Mouse (Mus musculus) kidney, adult 2 months (tissue): ENCODE measurements around the gene Gm15056. TPM values are rescaled to one million over a fixed set of nuclear protein-coding genes. Genes with fewer than 3 reads are reported as not detected.

Experiments used
- DNase-seq: peaks from one replicate; pipeline ENCODE4 v3.0.0; 2021
- H3K27ac ChIP-seq: fragments of 200-500 bp; 2 replicates; pipeline ENCODE4 v1.5.1; 2012; ENCODE audit warnings: low read depth, low read length, control low read depth, inconsistent platforms; ENCODE audit not compliant: insufficient read depth
- H3K27me3 ChIP-seq: fragments of 200-500 bp; replicated peaks from 2 replicates; pipeline ENCODE4 v1.6.1; 2012; ENCODE audit warnings: mild to moderate bottlenecking, moderate library complexity, low read length, inconsistent platforms; ENCODE audit not compliant: control insufficient read depth, insufficient read depth
- H3K36me3 ChIP-seq: fragments of 200-500 bp; 2 replicates; pipeline ENCODE4 v1.6.1; 2012; ENCODE audit warnings: mild to moderate bottlenecking, moderate library complexity, low read length, inconsistent platforms; ENCODE audit not compliant: control insufficient read depth, insufficient read depth
- H3K4me1 ChIP-seq: fragments of 200-500 bp; 2 replicates; pipeline ENCODE4 v1.6.1; 2011; ENCODE audit warnings: low read length; ENCODE audit not compliant: control insufficient read depth, insufficient read depth
- H3K4me3 ChIP-seq: fragments of 200-500 bp; 2 replicates; pipeline ENCODE4 v1.5.1; 2011; ENCODE audit warnings: mild to moderate bottlenecking, low read depth, low read length, control low read depth; ENCODE audit not compliant: insufficient read depth
- CTCF ChIP-seq: fragments of 200-500 bp; conservative IDR thresholded peaks from 2 replicates; pipeline ENCODE4 v1.5.1; 2011; ENCODE audit warnings: low read depth, mild to moderate bottlenecking, control low read depth, low read length, moderate library complexity, mixed read lengths; ENCODE audit not compliant: insufficient read depth, insufficient read length
- POLR2A ChIP-seq: fragments of 200-500 bp; IDR thresholded peaks from one replicate; pipeline ENCODE4 v1.6.1; 2011; ENCODE audit warnings: low read depth, low read length, control low read depth
- WGBS: fragments of 180-500 bp; shearing (Covaris S2); methylation state at CpG from one replicate; pipeline ENCODE4 v1.1.7; 2018; 5-methylcytosine and 5-hydroxymethylcytosine counted together
- polyA plus RNA-seq: library from polyadenylated mRNA; depleted of rRNA; stranded (reverse); fragments of >200 nt; gene quantifications from 2 replicates; pipeline ENCODE4 v1.2.3, GENCODE M21; 2012; rRNA removed

Gm15056 gene
- polyA plus RNA-seq: 0.41 TPM in 1 of 2 replicates, not detected in the other

DNA sequence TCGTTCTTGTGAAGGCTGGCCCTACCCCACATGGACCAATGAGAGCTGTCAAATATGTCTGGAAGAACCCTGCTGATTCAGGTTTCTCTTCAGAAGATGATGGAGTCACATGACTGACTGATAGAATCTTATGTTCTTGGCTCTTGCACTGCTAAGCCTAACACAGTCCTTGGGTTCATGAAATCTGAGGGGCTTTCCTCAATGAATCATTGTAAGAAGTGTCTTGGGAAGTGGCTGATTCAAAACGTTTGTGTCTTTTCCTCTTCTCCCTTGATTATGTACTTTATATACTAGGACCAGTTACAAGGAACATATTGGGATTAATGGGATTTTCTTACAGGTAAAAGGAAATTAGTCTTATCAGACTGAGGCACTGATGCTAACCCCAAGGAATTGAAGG, at the start of gene Gm15056:
Gm15056 (minus strand) TSS at position 101 of the 400 bp plus-strand sequence.
- Histone ChIP-seq H3K27me3 (no peaks in the 10 kb centered on the region), H3K4me1 (no peaks in the 10 kb centered on the region), H3K36me3 (no peaks in the 10 kb centered on the region), H3K4me3 (no peak within 1 kb of the TSS), H3K27ac (no peak within 1 kb of the TSS)
- no peak for DNase-seq
- no peak for TF ChIP-seq CTCF
- WGBS: 36% methylated on average over 2 of the region's 2 CpGs

DNA sequence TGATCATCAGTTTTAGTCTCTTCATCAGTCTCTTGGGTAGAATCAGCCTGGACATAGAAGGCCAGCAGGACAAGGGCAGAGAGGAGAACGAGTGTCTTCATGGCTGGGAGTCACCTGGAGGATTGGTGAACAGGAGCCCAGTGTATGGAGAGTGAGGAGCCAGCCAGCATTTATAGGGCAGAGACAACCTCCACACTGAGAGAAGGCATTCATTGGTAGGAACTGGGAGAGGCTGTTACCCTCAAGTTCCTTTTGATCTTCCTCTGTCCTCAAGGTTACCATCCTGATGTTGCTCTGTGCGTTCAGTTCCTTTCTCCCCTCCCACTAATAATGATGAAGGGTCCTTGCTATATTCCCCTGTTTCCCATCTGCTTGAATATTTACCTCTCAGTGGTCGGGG, 42.2 kb upstream of the Gm15056 start, which contains the start of gene AY761185:
AY761185 (minus strand) TSS at position 101 of the 400 bp plus-strand sequence.
- Histone ChIP-seq H3K27ac (no peak within 1 kb of the TSS), H3K27me3 (no peaks in the 10 kb centered on the region), H3K4me3 (no peak within 1 kb of the TSS), H3K36me3 (no peaks in the 10 kb centered on the region), H3K4me1 (no peaks in the 10 kb centered on the region)
- TF ChIP-seq CTCF (no peak), POLR2A (no peak)
- 75% methylated on average over 3 of the region's 3 CpGs for WGBS
- DNase-seq: no peak

DNA sequence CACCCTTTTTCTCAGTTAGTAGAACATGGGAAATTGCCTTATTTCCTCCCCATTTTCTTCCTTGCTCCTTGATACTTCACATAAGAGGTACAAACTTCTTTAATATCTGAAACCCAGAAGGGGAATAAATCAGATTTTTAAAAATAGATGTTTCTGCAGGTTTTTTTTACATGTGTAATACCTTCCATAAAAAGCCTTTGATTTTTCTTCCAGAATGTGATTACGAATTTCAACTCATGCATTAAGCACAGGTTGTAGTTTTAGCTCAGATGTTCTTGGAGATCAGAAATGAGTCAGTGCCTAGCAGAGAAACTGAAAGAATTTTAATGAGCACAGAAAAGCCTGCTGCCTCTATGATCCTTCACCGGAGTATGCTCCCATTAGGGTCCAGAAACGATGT, 19.5 kb upstream of the Gm15056 start, which contains the start of gene Gm6040:
Gm6040 (minus strand) TSS at position 101 of the 400 bp plus-strand sequence.
- 69% methylated on average over 3 of the region's 3 CpGs for WGBS
- Histone ChIP-seq H3K4me3 (no peak within 1 kb of the TSS), H3K27ac (no peak within 1 kb of the TSS), H3K4me1 (no peaks in the 10 kb centered on the region), H3K27me3 (no peaks in the 10 kb centered on the region), H3K36me3 (no peaks in the 10 kb centered on the region)
- TF ChIP-seq POLR2A (no peak), CTCF (no peak)
- no peak for DNase-seq

DNA sequence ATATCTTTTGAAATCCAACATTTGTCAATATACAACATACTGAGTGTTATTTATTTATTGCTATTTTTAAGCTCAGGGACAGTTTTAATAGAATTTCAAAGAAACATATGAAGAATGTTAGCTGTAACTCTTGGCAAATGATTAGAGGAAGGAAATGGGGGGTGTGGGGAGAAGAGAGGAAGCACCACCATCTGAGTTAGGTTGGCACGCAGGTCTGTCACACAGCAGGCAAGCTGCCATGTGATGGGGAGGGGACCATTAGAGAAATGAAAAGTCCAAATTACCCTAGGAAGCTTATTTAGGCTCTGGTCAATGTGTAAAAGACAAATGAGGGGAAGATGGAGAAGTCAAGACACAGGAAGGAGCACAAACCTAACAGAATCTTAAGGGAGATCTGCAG, 9.9 kb upstream of the Gm15056 start:
- 79% methylated on average over 1 of the region's 1 CpGs for WGBS
- Histone ChIP-seq H3K4me1 (no peaks in the 10 kb centered on the region), H3K27ac (no peak overlapping the region), H3K36me3 (no peaks in the 10 kb centered on the region), H3K4me3 (no peak overlapping the region), H3K27me3 (no peaks in the 10 kb centered on the region)
- DNase-seq: no peak
- TF ChIP-seq POLR2A (no peak), CTCF (no peak)

DNA sequence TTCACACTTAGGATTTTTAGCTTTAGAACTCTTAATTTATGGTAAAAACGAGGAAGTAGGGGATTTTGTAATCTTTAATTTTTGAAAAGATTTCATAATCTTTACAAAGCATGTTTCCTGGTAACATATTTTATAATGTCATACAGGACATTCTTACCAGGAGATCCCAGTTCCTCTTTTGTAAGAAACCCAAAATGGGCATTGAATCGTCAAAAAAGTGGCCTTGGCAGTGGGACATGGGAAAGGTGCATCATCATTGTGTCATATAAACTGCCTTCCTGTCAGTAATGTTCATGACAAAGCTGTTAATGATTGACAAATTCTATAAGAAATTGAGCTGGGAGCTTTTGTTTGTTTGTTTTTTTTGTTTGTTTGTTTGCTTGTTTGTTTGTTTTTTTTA, 5.8 kb upstream of the Gm15056 start:
- WGBS: 52% methylated on average over 2 of the region's 2 CpGs
- TF ChIP-seq POLR2A: no peak
- no peak for TF ChIP-seq CTCF
- Histone ChIP-seq H3K36me3 (no peaks in the 10 kb centered on the region), H3K4me3 (no peak overlapping the region), H3K4me1 (no peaks in the 10 kb centered on the region), H3K27ac (no peak overlapping the region), H3K27me3 (no peaks in the 10 kb centered on the region)
- no peak for DNase-seq

DNA sequence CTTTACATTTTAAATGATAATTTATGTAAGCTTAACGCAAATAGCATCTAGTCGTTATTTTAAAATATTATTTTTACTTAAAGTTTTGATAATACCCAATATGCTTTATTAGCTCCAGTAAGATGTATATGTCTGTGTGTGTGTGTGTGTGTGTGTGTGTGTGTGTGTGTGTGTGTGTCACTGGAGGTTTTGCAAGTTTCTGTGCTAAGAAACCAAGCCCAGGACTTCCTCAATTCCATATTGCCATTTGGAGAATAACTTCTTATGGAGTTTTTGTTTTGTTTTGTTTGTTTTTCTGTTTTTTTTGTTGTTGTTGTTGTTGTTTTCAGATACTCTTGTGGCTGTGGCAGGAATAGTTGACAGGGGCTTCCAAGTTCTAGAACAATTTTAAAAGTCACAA, 4.7 kb upstream of the Gm15056 start:
- no peak for TF ChIP-seq POLR2A
- no peak for TF ChIP-seq CTCF
- no peak overlapping the region for H3K4me3 ChIP-seq
- H3K4me1 ChIP-seq: no peaks in the 10 kb centered on the region
- H3K27me3 ChIP-seq: no peaks in the 10 kb centered on the region
- H3K27ac ChIP-seq: no peak overlapping the region
- 91% methylated on average over 2 of the region's 2 CpGs for WGBS
- DNase-seq: no peak
- no peaks in the 10 kb centered on the region for H3K36me3 ChIP-seq

DNA sequence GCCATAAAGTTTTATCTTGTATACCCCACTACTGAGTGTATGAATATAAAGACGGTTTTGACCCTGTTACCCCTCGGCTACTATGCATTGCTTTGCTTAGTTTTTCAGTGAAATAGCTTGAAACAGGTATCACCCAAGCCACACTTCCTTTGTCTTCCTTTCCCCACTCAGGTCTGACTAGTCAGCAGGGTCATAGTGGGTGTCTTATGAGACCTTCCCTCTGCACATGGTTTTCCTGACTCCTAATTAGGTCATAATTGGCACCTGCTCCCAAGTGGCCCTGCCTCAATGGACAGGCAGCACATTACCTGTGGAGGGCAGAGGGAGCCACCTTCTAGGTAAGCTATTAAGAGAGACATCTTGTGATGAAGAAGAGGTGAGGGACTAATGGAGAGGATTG, 10.1 kb downstream of the Gm15056 start, which contains the start of gene Defb33:
Defb33 (plus strand) TSS at position 301 of the 400 bp plus-strand sequence.
- WGBS: 84% methylated on average over 2 of the region's 2 CpGs

More for the DNA sequence above, 10.1 kb downstream of the Gm15056 start, which contains the start of gene Defb33:
- no peak within 1 kb of the TSS for H3K27ac ChIP-seq
- TF ChIP-seq POLR2A (no peak), CTCF (no peak)
- no peak for DNase-seq
- no peaks in the 10 kb centered on the region for H3K36me3 ChIP-seq
- H3K4me3 ChIP-seq: no peak within 1 kb of the TSS
- H3K4me1 ChIP-seq: no peaks in the 10 kb centered on the region
- H3K27me3 ChIP-seq: no peaks in the 10 kb centered on the region
